Mouse (Mus musculus) intestine, embryonic 15.5 days (tissue): Measurements from ENCODE around the gene Casc3. TPM values are rescaled to one million over a fixed set of nuclear protein-coding genes. Genes with fewer than 3 reads are reported as not detected.

Source experiments
- ATAC-seq: fragments of 200-750 bp; cut with Nextera tagmentation; 2 replicates; pipeline ENCODE4 v1.8.0; 2017; ENCODE audit warnings: moderate TSS enrichment, moderate library complexity
- H3K27ac ChIP-seq: fragments of 300-500 bp; sonication (generic); 2 replicates; pipeline ENCODE4 v1.5.1; 2015; ENCODE audit warnings: mild to moderate bottlenecking, inconsistent platforms
- H3K27me3 ChIP-seq: fragments of 300-500 bp; sonication (generic); replicated peaks from 2 replicates; pipeline ENCODE4 v1.6.1; 2015; ENCODE audit warnings: inconsistent platforms
- H3K36me3 ChIP-seq: fragments of 300-500 bp; sonication (generic); 2 replicates; pipeline ENCODE4 v1.6.1; 2015; ENCODE audit warnings: inconsistent platforms
- H3K4me1 ChIP-seq: fragments of 300-500 bp; sonication (generic); replicated peaks from 2 replicates; pipeline ENCODE4 v1.6.1; 2015; ENCODE audit warnings: inconsistent platforms
- H3K4me2 ChIP-seq: fragments of 300-500 bp; sonication (generic); replicated peaks from 2 replicates; pipeline ENCODE4 v1.6.1; 2015; ENCODE audit warnings: mild to moderate bottlenecking, inconsistent platforms
- H3K4me3 ChIP-seq: fragments of 300-500 bp; sonication (generic); replicated peaks from 2 replicates; pipeline ENCODE4 v1.5.1; 2015; ENCODE audit warnings: inconsistent platforms
- H3K9ac ChIP-seq: fragments of 300-500 bp; sonication (generic); 2 replicates; pipeline ENCODE4 v1.6.1; 2015; ENCODE audit warnings: inconsistent platforms
- H3K9me3 ChIP-seq: fragments of 300-500 bp; sonication (generic); 2 replicates; pipeline ENCODE4 v1.6.1; 2016; ENCODE audit warnings: inconsistent platforms
- WGBS: fragments of 180-500 bp; shearing (Covaris S2); methylation state at CpG from one replicate; pipeline ENCODE4 v1.1.7; 2015; 5-methylcytosine and 5-hydroxymethylcytosine counted together
- polyA plus RNA-seq: library from polyadenylated mRNA; unstranded; fragments of >200 nt; fragmentation: Nextera tagmentation; extraction: Ambion mirVana; gene quantifications from 2 replicates; pipeline ENCODE4 v1.2.1, GENCODE M21; 2015

The Casc3 gene
- polyA plus RNA-seq, 1 experiment from 2014 or later, result 29.8 TPM

DNA sequence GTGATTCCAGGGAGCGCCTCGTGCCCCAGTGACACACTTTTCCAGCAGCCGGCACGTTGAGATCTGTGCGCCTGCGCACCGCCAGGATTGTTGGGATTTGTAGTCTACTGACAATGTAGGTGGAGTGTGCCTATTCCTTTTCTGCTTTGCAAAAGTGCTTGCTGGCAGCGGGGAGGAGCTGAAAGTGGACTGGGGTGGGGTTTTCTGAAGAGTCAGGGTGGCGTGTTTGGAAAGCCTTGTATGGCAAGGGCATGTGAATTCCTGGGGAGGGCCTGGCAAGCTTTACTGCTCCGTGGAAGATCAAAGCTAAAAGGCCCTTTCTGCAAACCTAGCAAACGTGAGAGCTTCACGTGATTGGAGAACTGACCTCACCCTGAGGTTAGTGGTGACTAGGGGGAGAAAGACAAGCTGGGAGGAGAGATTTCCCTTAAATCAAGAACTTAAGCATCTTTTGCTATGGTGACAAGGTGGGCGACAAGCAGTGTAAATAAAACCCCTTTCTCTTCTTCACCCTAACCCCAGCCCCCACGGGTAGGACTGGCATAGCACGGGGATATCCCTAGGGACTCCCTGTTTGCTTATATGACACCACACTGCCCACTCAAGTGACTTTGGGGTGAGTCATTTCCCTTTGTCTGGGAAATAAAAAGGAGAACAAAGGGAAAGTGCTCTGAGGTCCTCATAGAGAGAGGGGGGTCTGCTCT, 29.2 kb upstream of the Casc3 start:
- Histone ChIP-seq H3K4me1 (peaks cover 56% of the 10 kb centered on the region), H3K27ac (peak overlapping the region; percentile 84), H3K9me3 (no peaks in the 10 kb centered on the region), H3K4me2 (peak overlapping the region; percentile 76), H3K36me3 (peaks cover 7% of the 10 kb centered on the region), H3K9ac (peak overlapping the region; percentile 43; the same call in 1 of the 2 replicates), H3K4me3 (peak overlapping the region; percentile 32), H3K27me3 (no peaks in the 10 kb centered on the region)
- peak; percentile 79 for ATAC-seq
- WGBS, result 1% methylated on average over 15 of the region's 15 CpGs

DNA sequence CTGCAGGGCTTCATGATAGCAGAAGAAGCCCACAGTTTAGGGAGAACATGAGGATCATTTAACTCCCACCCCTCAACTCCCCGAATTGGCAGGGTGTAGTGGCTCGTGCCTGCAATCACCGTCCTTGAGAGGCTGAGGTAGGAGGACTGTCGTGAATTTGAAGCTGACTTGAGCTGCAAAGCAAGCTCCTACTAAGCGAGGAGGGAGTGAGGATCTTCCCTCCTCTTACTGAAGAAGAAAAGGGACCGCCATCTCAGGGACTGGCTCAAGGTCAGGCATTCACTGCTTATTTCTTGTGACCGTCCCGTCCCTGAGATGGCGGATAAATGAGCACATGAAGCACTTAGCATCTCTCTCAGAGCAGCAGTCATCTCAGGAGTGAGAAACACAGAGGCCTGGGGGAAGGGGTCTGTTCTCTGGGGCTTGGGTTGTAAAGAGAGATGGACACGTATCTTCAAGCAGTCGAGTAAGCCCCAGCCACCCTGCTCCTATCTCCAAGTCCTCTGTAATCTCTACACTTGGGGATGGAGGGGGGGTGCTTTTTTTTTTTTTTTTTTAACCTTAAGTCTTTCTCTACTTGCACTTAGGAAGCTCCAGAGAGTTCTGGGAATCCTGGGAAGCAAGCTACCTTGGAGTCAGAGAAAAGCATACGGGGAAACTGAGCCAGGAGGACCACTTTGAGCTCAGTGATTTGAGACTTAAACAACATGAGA, 28.5 kb upstream of the Casc3 start:
- H3K4me1 ChIP-seq, result peaks cover 56% of the 10 kb centered on the region
- peak overlapping the region; percentile 84 for H3K27ac ChIP-seq
- H3K4me2 ChIP-seq, result peak overlapping the region; percentile 76
- H3K4me3 ChIP-seq, result no peak overlapping the region
- peaks cover 2% of the 10 kb centered on the region; the same call in 1 of the 2 replicates for H3K36me3 ChIP-seq
- no peaks in the 10 kb centered on the region for H3K27me3 ChIP-seq
- peak overlapping the region; percentile 24; the same call in 1 of the 2 replicates for H3K9ac ChIP-seq
- 31% methylated on average over 12 of the region's 12 CpGs for WGBS
- no peaks in the 10 kb centered on the region for H3K9me3 ChIP-seq
- ATAC-seq, result no peak

DNA sequence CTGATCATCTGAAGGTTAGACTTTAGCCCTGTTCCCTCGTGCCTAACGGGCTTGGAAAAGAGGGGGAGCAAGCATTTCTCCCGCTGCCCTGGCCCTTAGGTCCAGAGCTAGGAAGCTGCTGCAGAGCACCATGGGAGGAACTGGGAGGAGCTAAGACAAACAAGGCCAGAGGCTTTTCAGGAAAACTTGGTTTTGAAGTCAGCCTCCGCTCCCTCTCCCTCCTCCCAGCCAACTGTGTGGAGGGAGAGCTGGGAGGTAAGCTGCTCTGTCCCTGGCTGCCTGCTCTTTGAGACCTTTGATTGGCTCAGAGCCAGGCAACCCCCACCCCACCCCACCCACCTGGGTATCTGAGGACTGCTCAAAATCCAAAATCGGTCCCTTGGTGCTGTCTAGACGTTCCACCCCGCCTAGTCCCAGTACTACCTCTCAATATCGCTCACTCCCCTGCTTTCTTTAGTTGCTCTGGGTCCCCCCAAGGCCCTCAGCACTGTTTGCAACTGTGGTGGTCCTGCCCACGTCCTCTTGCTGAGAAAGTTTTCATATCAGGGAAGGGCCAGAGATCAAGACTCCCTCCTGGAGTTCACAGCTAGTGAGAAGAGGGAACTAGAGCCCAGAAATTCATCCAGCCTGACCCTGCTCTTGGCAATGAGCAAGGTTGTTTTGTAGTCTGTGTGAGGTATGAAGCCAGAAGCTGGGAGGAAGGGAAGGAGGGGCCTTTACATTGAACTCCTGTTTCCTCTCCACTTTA, 27.7 kb upstream of the Casc3 start:
- H3K36me3 ChIP-seq, result no peaks in the 10 kb centered on the region
- ATAC-seq, result no peak
- WGBS, result 12% methylated on average over 9 of the region's 9 CpGs
- H3K4me3 ChIP-seq, result no peak overlapping the region
- peak overlapping the region; percentile 84 for H3K27ac ChIP-seq
- 0 out of 2 replicates have a peak overlapping the region, but pooled peaks have one; percentile 24 for H3K9ac ChIP-seq
- no peaks in the 10 kb centered on the region for H3K27me3 ChIP-seq
- H3K9me3 ChIP-seq, result no peaks in the 10 kb centered on the region
- peaks cover 59% of the 10 kb centered on the region for H3K4me1 ChIP-seq
- peak overlapping the region; percentile 22 for H3K4me2 ChIP-seq

DNA sequence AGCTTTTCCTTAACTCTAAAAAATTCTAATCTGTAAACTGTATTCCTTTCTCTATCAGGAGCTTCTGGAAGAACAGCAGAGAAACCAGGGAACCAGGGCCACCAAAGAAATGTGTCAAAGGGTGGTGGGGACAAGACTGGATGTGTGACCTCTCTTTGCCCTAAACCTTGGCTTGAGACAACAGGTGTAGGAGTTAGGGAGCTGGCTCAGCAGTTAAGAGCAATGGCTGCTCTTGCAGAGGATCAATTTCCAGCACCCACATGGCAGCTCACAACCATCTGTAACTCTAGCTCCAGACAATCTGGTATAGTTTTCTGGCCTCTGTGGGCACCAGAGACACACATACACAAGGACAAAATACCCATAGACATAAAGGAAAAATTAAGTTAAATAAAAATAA, 26.8 kb upstream of the Casc3 start:
- H3K9me3 ChIP-seq, result no peaks in the 10 kb centered on the region
- no peak overlapping the region for H3K4me2 ChIP-seq
- H3K4me1 ChIP-seq, result peaks cover 61% of the 10 kb centered on the region
- H3K27ac ChIP-seq, result peak overlapping the region; percentile 84; the same call in 1 of the 2 replicates
- no peaks in the 10 kb centered on the region for H3K36me3 ChIP-seq
- no peaks in the 10 kb centered on the region for H3K27me3 ChIP-seq
- no peak overlapping the region for H3K9ac ChIP-seq
- ATAC-seq, result no peak
- no peak overlapping the region for H3K4me3 ChIP-seq

DNA sequence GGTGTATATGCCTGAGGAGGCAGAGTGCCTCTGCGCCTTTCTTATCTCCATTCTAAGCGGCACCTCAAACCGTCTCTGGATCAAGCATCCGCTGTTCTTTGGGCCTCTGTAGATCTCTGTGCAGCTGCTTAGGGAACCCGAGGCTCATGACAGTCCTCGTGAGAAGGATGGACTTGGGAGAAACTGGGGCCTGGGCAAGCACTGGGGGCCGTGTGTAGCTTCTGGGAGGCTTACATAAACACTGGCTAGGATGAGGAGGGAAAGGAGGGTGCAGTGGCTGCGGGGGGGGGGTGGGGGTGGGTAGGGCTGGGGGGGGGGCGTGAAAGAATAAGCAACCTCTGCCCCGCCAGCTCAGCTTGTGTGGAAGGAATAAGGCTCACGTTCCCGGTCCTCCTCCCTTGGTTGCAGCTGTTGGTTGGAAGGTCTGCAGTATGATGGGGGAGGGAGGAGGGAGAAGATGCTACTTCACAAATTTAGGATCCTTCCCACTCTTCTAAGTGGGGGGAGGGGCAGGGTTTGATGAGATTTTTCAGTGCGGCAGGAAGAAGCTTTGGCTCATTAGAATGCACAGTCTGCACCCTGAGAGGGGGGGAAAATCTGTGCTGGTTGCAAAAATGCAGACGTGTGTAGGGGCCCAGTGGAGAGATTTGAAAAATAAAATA, 22.7 kb upstream of the Casc3 start:
- WGBS, result 25% methylated on average over 14 of the region's 14 CpGs
- Histone ChIP-seq H3K9ac (peak overlapping the region; percentile 15; the same call in 1 of the 2 replicates), H3K36me3 (no peaks in the 10 kb centered on the region), H3K4me1 (peaks cover 59% of the 10 kb centered on the region), H3K27me3 (no peaks in the 10 kb centered on the region), H3K4me2 (peak overlapping the region; percentile 60), H3K9me3 (no peaks in the 10 kb centered on the region), H3K4me3 (no peak overlapping the region), H3K27ac (peak overlapping the region; percentile 97)
- ATAC-seq, result no peak

DNA sequence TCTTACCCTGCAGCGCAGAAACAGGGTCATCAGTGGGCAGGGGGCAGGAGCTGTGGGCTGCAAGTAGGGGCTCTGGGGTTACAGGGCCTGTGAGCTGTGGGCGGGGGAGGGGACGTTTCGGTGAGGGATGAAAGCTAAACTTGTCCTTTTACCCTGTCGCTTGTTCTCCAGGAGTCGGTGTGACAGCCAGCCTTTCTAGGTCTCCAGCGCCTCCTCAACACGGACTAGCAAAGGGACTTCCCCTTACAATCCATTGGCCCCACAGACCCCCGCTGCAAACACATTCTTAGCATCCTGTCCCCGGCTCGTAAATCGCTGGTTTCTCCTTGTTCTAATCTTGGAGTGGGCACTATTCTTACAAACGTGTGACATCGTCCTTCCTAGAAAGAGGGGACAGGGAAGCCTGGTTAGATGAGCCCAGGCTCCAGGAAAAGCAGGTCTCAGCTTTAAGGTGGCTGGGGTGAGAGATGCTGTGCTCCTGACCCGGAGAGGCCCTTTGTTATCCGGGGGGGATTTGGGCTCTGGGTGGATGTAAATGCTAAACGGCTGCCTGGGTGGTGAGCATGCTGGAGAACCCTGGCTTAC, 22.0 kb upstream of the Casc3 start:
- Histone ChIP-seq H3K36me3 (no peaks in the 10 kb centered on the region), H3K4me2 (peak overlapping the region; percentile 60), H3K27ac (peak overlapping the region; percentile 97), H3K9me3 (no peaks in the 10 kb centered on the region), H3K4me1 (peaks cover 60% of the 10 kb centered on the region), H3K27me3 (no peaks in the 10 kb centered on the region), H3K9ac (peak overlapping the region; percentile 50), H3K4me3 (peak overlapping the region; percentile 32)
- ATAC-seq, result no peak
- WGBS, result 8% methylated on average over 17 of the region's 17 CpGs

DNA sequence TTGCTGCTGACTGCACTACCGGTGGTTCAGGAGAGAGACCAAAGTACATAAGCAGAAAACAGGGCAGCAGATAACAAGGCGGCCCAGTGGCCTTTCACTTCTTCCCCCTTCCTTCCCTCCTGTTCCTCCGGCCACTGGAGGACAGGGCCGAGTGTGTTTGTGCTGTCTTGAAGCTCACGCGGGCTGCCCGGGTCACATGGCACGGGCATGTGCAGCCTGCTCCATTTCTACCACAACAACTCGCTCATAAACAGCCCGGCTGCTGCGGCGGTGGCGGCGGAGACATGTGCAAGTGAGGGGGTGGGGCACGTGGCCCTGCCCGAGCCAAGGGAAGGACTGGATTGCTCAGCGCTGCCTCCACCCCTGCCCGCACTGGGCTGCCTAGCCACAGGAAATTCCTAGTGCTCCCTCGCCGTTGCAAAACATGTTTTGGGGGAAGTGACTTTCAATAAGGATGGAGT, 21.4 kb upstream of the Casc3 start:
- H3K4me3 ChIP-seq, result peak overlapping the region; percentile 32

DNA sequence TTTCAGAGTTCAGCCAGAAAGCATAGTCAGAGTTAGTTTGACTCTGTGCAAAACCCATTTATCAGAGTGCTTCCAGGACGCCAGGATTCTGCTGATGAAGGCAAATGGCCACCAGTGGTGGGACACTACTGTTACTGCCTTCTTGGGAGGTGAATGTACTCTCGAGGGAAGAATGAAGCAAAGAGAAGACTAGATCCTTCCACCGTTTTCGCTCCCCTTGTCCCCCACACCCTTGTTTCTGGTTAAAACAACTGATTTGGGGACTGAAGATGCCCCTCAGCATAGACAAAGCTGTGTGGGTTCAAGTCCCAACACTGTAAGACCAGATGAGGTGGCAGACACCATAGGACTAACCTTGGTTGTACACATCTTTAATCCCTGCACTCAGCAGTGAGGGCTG, 20.6 kb upstream of the Casc3 start:
- Histone ChIP-seq H3K9me3 (no peaks in the 10 kb centered on the region), H3K4me3 (no peak overlapping the region), H3K4me1 (peaks cover 66% of the 10 kb centered on the region), H3K4me2 (peak overlapping the region; percentile 60; the same call in 1 of the 2 replicates), H3K9ac (0 out of 2 replicates have a peak overlapping the region, but pooled peaks have one; percentile 50), H3K27me3 (no peaks in the 10 kb centered on the region), H3K36me3 (no peaks in the 10 kb centered on the region), H3K27ac (peak overlapping the region; percentile 97; the same call in 1 of the 2 replicates)
- no peak for ATAC-seq
- 72% methylated on average over 4 of the region's 4 CpGs for WGBS

More for the DNA sequence above, 21.4 kb upstream of the Casc3 start:
- Histone ChIP-seq H3K36me3 (no peaks in the 10 kb centered on the region), H3K4me1 (peaks cover 61% of the 10 kb centered on the region), H3K27me3 (no peaks in the 10 kb centered on the region), H3K9ac (peak overlapping the region; percentile 50), H3K9me3 (no peaks in the 10 kb centered on the region), H3K4me2 (peak overlapping the region; percentile 60), H3K27ac (peak overlapping the region; percentile 97)
- peak; percentile 83 for ATAC-seq
- under 1% methylated on average over 20 of the region's 20 CpGs for WGBS

DNA sequence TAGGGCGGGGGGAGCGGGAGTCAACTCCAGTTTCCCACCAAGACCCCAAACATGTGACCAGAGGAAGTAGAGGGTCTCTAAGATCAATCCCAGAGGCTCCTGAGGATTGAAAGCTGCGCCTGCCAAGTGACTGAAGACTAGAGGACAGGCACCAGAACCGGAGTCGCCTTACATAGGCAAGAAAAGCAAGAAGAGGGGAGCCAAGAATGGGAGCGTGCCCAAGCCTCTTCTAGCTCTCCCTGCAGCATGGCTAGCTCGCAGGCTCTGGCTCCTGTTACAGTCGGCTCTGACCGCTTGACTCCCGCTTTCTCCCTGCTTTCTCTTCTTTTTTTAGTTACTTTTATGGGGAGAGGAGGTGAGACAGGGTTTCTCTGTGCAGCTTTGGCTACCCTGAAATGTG, 19.5 kb upstream of the Casc3 start:
- WGBS, result 61% methylated on average over 10 of the region's 10 CpGs
- H3K4me3 ChIP-seq, result no peak overlapping the region
- peak overlapping the region; percentile 26; the same call in 1 of the 2 replicates for H3K9ac ChIP-seq

DNA sequence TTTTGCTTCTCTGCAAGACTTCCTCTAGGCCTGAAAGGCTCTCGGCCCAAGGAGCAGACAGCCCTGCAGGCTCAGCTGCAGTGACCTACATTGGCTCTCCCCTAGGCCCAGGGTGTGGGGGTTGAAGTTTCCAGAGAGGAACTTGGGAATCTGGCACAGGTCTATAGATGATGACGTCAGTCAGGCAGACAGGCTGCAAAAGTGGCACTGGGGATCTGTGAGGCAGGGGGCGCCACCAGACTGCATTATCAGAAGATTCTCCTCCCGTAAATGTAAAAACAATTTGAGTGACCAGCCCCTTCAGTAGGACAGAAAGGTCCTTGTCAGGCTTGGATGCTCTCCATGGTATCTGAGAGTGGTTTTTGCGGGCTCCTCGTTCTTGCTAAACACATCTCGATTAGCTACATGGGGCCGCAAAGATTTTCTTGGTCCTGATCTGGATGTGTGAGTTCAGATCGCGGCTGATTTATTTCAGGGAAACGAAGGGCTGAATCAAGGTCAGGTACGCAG, 18.9 kb upstream of the Casc3 start:
- ATAC-seq, result no peak
- Histone ChIP-seq H3K27me3 (no peaks in the 10 kb centered on the region), H3K36me3 (no peaks in the 10 kb centered on the region), H3K9me3 (no peaks in the 10 kb centered on the region), H3K4me3 (0 out of 2 replicates have a peak overlapping the region, but pooled peaks have one; percentile 3), H3K4me1 (peaks cover 71% of the 10 kb centered on the region), H3K9ac (peak overlapping the region; percentile 26), H3K27ac (peak overlapping the region; percentile 93), H3K4me2 (peak overlapping the region; percentile 57)
- WGBS, result 10% methylated on average over 12 of the region's 12 CpGs

More for the DNA sequence above, 19.5 kb upstream of the Casc3 start:
- Histone ChIP-seq H3K27ac (peak overlapping the region; percentile 93), H3K27me3 (no peaks in the 10 kb centered on the region), H3K4me1 (peaks cover 71% of the 10 kb centered on the region), H3K4me2 (no peak overlapping the region), H3K36me3 (no peaks in the 10 kb centered on the region), H3K9me3 (no peaks in the 10 kb centered on the region)
- ATAC-seq, result no peak
